Mouse (Mus musculus) neural tube, embryonic 11.5 days (tissue): Measurements from ENCODE around the gene Gng2. TPM values are rescaled to one million over a fixed set of nuclear protein-coding genes. Genes with fewer than 3 reads are reported as not detected.

Experiments
- ATAC-seq: fragments of 200-750 bp; cut with Nextera tagmentation; 2 replicates; pipeline ENCODE4 v1.8.0; 2017; ENCODE audit warnings: moderate number of reproducible peaks, mild to moderate bottlenecking, moderate TSS enrichment, moderate library complexity; ENCODE audit not compliant: insufficient read depth, low FRiP score, low TSS enrichment
- DNase-seq: peaks from one replicate; pipeline ENCODE4 v3.0.0-alpha.2; 2015; ENCODE audit warnings: low spot score
- H3K27ac ChIP-seq: fragments of 300-500 bp; sonication (generic); 2 replicates; pipeline ENCODE4 v1.5.1; 2014; ENCODE audit warnings: low read depth, mild to moderate bottlenecking, low read length
- H3K27me3 ChIP-seq: fragments of 300-500 bp; sonication (generic); 2 replicates; pipeline ENCODE4 v1.6.1; 2014; ENCODE audit warnings: mild to moderate bottlenecking, low read length, mixed read lengths; ENCODE audit not compliant: control insufficient read depth, insufficient read depth
- H3K36me3 ChIP-seq: fragments of 300-500 bp; sonication (generic); 2 replicates; pipeline ENCODE4 v1.6.1; 2014; ENCODE audit warnings: mild to moderate bottlenecking, low read length, moderate library complexity, mixed read lengths; ENCODE audit not compliant: control insufficient read depth, insufficient read depth
- H3K4me1 ChIP-seq: fragments of 300-500 bp; sonication (generic); 2 replicates; pipeline ENCODE4 v1.6.1; 2014; ENCODE audit warnings: low read length, mixed read lengths; ENCODE audit not compliant: control insufficient read depth, insufficient read depth
- H3K4me2 ChIP-seq: fragments of 300-500 bp; sonication (generic); 2 replicates; pipeline ENCODE4 v1.6.1; 2014; ENCODE audit warnings: low read depth, mild to moderate bottlenecking, moderate library complexity
- H3K4me3 ChIP-seq: fragments of 300-500 bp; sonication (generic); 2 replicates; pipeline ENCODE4 v1.5.1; 2014; ENCODE audit warnings: low read depth, low read length
- H3K9ac ChIP-seq: fragments of 300-500 bp; sonication (generic); 2 replicates; pipeline ENCODE4 v1.6.1; 2014; ENCODE audit warnings: mild to moderate bottlenecking, low read length
- H3K9me3 ChIP-seq: fragments of 300-500 bp; sonication (generic); 2 replicates; pipeline ENCODE4 v1.6.1; 2016; ENCODE audit warnings: low read length; ENCODE audit not compliant: control insufficient read depth
- WGBS: fragments of 180-500 bp; shearing (Covaris S2); extraction: QIAGEN DNeasy Blood & Tissue Kit; methylation state at CpG from one replicate; pipeline ENCODE4 v1.1.7; 2014; 5-methylcytosine and 5-hydroxymethylcytosine counted together
- polyA plus RNA-seq: library from polyadenylated mRNA; unstranded; fragments of >200 nt; fragmentation: Nextera tagmentation; extraction: Ambion mirVana; gene quantifications from 2 replicates; pipeline ENCODE4 v1.2.1, GENCODE M21; 2014

Gene Gng2
- 161 and 175 TPM in 2 replicates for polyA plus RNA-seq

GRCm38 (mm10) chr14:19977271-19978024, at the start of gene Gng2:
Gene Gng2, minus strand, starts transcription at chr14:19977627.
- no peak for DNase-seq
- Histone ChIP-seq H3K27ac (peak within 1 kb of the TSS; percentile 96), H3K4me2 (peak within 1 kb of the TSS; percentile 64), H3K27me3 (no peaks in the 10 kb centered on the region), H3K36me3 (no peaks in the 10 kb centered on the region), H3K4me1 (peaks cover 18% of the 10 kb centered on the region), H3K4me3 (peak within 1 kb of the TSS; percentile 57), H3K9me3 (no peaks in the 10 kb centered on the region), H3K9ac (peak within 1 kb of the TSS; percentile 73)
- 3% methylated on average over 15 of the region's 15 CpGs for WGBS
- ATAC-seq: peak; percentile 48

DNA sequence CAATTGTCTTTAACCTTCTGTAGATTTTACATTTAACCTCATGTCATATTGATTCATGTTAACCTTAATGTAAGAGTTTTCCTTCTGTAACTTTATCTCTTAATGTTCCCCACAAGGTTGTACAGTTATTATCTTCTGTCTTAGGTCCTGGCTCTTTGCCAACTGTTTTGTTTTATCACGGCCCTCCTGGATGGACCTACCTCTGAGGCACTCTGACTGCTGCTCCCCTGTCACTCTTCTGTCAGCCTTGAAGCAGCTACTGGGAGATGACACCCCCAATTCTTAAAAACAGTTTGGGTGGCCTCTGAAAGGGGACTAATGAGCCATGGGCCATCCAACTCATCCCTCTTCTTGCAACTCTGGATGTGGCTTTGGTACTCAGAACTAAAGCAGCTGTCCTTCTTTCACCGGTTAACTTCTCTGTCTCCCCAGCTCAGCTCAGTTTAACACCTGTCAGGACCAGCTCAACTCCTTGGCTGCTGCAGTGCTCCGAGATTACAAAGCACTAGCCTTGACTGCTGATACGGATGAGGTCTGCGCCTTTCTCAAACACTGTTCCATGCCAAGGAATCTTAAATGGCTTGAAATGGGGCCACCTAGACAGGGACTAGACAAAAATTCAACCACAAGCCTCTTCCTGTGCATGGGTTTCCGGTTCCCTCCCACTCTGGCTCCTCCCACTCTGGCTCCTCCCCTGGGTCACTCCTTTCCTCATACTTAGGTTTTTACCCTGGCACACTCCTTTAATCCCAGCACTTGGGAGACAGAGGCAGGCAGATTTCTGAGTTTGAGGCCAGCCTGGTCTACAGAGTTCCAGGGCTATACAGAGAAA, 47.7 kb upstream of the Gng2 start:
- Histone ChIP-seq H3K36me3 (no peaks in the 10 kb centered on the region), H3K27ac (no peak overlapping the region), H3K4me1 (no peaks in the 10 kb centered on the region), H3K27me3 (no peaks in the 10 kb centered on the region), H3K4me3 (no peak overlapping the region), H3K9me3 (no peaks in the 10 kb centered on the region), H3K4me2 (no peak overlapping the region), H3K9ac (no peak overlapping the region)
- 77% methylated on average over 6 of the region's 6 CpGs for WGBS
- ATAC-seq (no peak), DNase-seq (no peak)

DNA sequence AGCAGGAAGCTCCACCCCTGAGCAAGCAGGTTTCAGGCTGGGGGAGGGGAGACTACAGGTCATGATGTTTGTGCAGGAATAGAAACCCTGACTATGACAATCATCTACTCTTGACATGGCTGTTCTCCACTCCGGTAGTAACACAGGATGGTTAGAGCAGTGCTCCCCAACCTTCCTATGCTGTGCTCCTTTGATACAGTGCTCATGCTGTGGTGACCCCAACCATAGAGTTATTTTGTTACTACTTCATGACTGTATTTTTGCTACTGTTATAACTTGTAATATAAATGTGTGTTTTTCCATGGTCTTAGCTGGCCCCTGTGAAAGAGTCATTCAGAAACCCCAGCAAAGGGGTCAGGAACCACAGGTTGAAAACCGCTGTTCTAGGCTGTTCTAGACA, 46.5 kb upstream of the Gng2 start:
- ATAC-seq: no peak
- no peaks in the 10 kb centered on the region for H3K4me1 ChIP-seq
- no peaks in the 10 kb centered on the region for H3K36me3 ChIP-seq
- H3K9ac ChIP-seq: no peak overlapping the region
- no peak overlapping the region for H3K4me2 ChIP-seq
- H3K9me3 ChIP-seq: no peaks in the 10 kb centered on the region
- no peaks in the 10 kb centered on the region for H3K27me3 ChIP-seq
- no peak overlapping the region for H3K4me3 ChIP-seq
- WGBS: 98% methylated on average over 2 of the region's 2 CpGs
- DNase-seq: no peak
- H3K27ac ChIP-seq: no peak overlapping the region

DNA sequence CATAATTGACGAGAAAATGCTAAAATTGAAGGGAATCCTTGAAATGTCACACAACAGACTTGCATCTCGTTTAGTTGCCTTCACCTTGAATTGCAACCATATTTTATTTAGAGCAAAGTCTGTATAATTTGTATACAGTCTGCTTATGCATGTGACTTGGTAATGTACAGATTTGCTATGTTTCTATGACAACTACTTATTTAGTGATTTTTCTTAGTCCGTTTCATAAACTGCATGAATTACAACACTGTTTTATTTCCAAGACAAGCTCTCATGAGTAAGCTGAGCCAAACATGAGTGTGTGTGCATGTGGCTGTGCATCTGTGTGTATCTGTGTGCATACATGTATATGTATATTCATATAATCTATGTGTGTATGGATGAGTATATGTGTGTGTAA, 42.1 kb upstream of the Gng2 start:
- H3K4me1 ChIP-seq: no peaks in the 10 kb centered on the region
- H3K4me2 ChIP-seq: no peak overlapping the region
- no peak overlapping the region for H3K4me3 ChIP-seq
- H3K27ac ChIP-seq: no peak overlapping the region
- 84% methylated on average over 3 of the region's 3 CpGs for WGBS
- H3K36me3 ChIP-seq: no peaks in the 10 kb centered on the region
- no peaks in the 10 kb centered on the region for H3K9me3 ChIP-seq
- no peak overlapping the region for H3K9ac ChIP-seq
- no peaks in the 10 kb centered on the region for H3K27me3 ChIP-seq
- ATAC-seq (no peak), DNase-seq (no peak)

GRCm38 (mm10) chr14:20012506-20013275, 35.3 kb upstream of the Gng2 start:
- Histone ChIP-seq H3K9me3 (no peaks in the 10 kb centered on the region), H3K27me3 (no peaks in the 10 kb centered on the region), H3K4me2 (no peak overlapping the region), H3K36me3 (no peaks in the 10 kb centered on the region), H3K27ac (no peak overlapping the region), H3K9ac (no peak overlapping the region), H3K4me1 (no peaks in the 10 kb centered on the region), H3K4me3 (no peak overlapping the region)
- no peak for DNase-seq
- no peak for ATAC-seq
- WGBS: 70% methylated on average over 9 of the region's 9 CpGs

- Histone ChIP-seq H3K36me3 (no peaks in the 10 kb centered on the region), H3K9ac (no peak overlapping the region), H3K27ac (no peak overlapping the region), H3K4me2 (no peak overlapping the region), H3K9me3 (no peaks in the 10 kb centered on the region), H3K4me1 (no peaks in the 10 kb centered on the region), H3K27me3 (no peaks in the 10 kb centered on the region), H3K4me3 (no peak overlapping the region)
- DNase-seq (no peak), ATAC-seq (no peak)
- 74% methylated on average over 3 of the region's 3 CpGs for WGBS
Observed at GRCm38 (mm10) chr14:20007446-20007845, 30.0 kb upstream of the Gng2 start.

- no peaks in the 10 kb centered on the region for H3K27me3 ChIP-seq
- no peak overlapping the region for H3K4me3 ChIP-seq
- no peaks in the 10 kb centered on the region for H3K36me3 ChIP-seq
- no peaks in the 10 kb centered on the region for H3K9me3 ChIP-seq
- H3K4me1 ChIP-seq: no peaks in the 10 kb centered on the region
- H3K4me2 ChIP-seq: no peak overlapping the region
- no peak overlapping the region for H3K9ac ChIP-seq
- DNase-seq: no peak
- no peak overlapping the region for H3K27ac ChIP-seq
- no peak for ATAC-seq
Observed at GRCm38 (mm10) chr14:20004777-20005289, 27.4 kb upstream of the Gng2 start.

GRCm38 (mm10) chr14:19996853-19997252, 19.4 kb upstream of the Gng2 start:
- Histone ChIP-seq H3K4me1 (no peaks in the 10 kb centered on the region), H3K9me3 (no peaks in the 10 kb centered on the region), H3K27ac (no peak overlapping the region), H3K4me3 (no peak overlapping the region), H3K9ac (no peak overlapping the region), H3K27me3 (no peaks in the 10 kb centered on the region), H3K4me2 (no peak overlapping the region), H3K36me3 (no peaks in the 10 kb centered on the region)
- DNase-seq (no peak), ATAC-seq (no peak)
- WGBS: 77% methylated on average over 5 of the region's 5 CpGs
